In the genomic region with DNA sequence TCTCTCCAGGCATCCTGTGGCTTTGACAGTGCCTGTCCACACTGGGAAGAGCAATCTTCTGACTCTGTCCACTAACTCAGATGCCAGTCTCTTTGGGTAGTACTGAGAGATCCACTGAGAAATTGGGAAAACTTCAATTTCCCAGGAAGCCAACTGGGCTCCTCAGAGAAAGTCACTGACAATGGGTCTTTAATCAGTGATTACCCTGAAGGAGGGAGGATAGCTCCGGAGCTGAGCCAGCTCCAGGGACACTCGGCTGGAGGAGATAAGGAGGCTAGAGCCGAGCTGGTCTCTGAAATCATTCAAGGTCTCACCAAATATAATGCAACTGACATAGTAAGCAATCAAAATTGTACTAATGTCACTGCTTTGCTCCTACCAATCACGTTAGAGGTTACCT, we compare ENCODE assay signal across 20 mouse cellular contexts. TPM values are rescaled to one million over a fixed set of nuclear protein-coding genes. Genes with fewer than 3 reads are reported as not detected.
DNase-seq lines count a peak whose midpoint lies in the region; ATAC-seq lines count a peak whose summit lies in the region.
"Had no signal": no experiment of that assay in that cellular context is flagged by ENCODE, and none has a peak within 500 bp of the region (broad histone marks: within the 10 kb centered on the region; RNA-seq: fewer than 3 reads in every experiment).

No protein-coding gene starts in this region.

- 74% methylated on average over 4 of the region's 4 CpGs for WGBS in intestine, embryonic 14.5 days
- WGBS in intestine, embryonic 16.5 days = 74% methylated on average over 4 of the region's 4 CpGs

- no peak overlapping the region for H3K4me2 ChIP-seq in intestine, embryonic 14.5 days (ENCODE audit: low read length)
- H3K4me2 ChIP-seq in intestine, embryonic 16.5 days (ENCODE audit: low read depth, low read length) = no peak overlapping the region

- H3K9ac ChIP-seq in intestine, embryonic 14.5 days (ENCODE audit: low read length) = no peak overlapping the region
- no peak overlapping the region for H3K9ac ChIP-seq in intestine, embryonic 16.5 days (ENCODE audit: low read depth, low read length)

- H3K27ac ChIP-seq in intestine, embryonic 14.5 days (ENCODE audit: low read depth) = no peak overlapping the region
- H3K27ac ChIP-seq in intestine, embryonic 16.5 days (ENCODE audit: low read length) = no peak overlapping the region

- no peak overlapping the region for H3K4me3 ChIP-seq in intestine, embryonic 14.5 days (ENCODE audit: low read depth, low read length)
- no peak overlapping the region for H3K4me3 ChIP-seq in intestine, embryonic 16.5 days (ENCODE audit: low read length)

- H3K27me3 ChIP-seq in intestine, embryonic 14.5 days (replicated peaks; ENCODE audit: control insufficient read depth, insufficient read depth, low read length) = no peaks in the 10 kb centered on the region
- H3K27me3 ChIP-seq in intestine, embryonic 16.5 days (replicated peaks; ENCODE audit: control insufficient read depth, insufficient read depth, low read length) = no peaks in the 10 kb centered on the region
- H3K27me3 ChIP-seq: CH12.LX, Patski had no signal

- H3K9me3 ChIP-seq in intestine, embryonic 14.5 days (ENCODE audit: control insufficient read depth, low read length) = no peaks in the 10 kb centered on the region
- no peaks in the 10 kb centered on the region for H3K9me3 ChIP-seq in intestine, embryonic 16.5 days (ENCODE audit: control insufficient read depth, low read length)
- H3K9me3 ChIP-seq: G1E had no signal

- no peaks in the 10 kb centered on the region for H3K36me3 ChIP-seq in intestine, embryonic 14.5 days (ENCODE audit: control insufficient read depth, insufficient read depth, low read length)
- H3K36me3 ChIP-seq in intestine, embryonic 16.5 days (ENCODE audit: control insufficient read depth, insufficient read depth, low read length) = no peaks in the 10 kb centered on the region
- H3K36me3 ChIP-seq: G1E had no signal

- DNase-seq in intestine, embryonic 14.5 days (ENCODE audit: low spot score) = peak; percentile 15
- peak; percentile 51 for DNase-seq in ovary, adult 18-20 months (ENCODE audit: low spot score)
- no peak for DNase-seq in ovary, postnatal 14 days (ENCODE audit: low spot score)
- DNase-seq: adrenal gland, adult 2 months; adrenal gland, adult 8-10 months; adrenal gland, postnatal 10 days; adrenal gland, postnatal 14 days; adrenal gland, postnatal 25 days; B cell, adult 2 months; cerebellum, adult 11 months; cerebellum, adult 11-12 months; cerebellum, adult 18-20 months had no signal

- H3K4me1 ChIP-seq in intestine, embryonic 14.5 days (replicated peaks; ENCODE audit: control insufficient read depth, insufficient read depth, low read length) = no peaks in the 10 kb centered on the region
- no peaks in the 10 kb centered on the region for H3K4me1 ChIP-seq in intestine, embryonic 16.5 days (ENCODE audit: control insufficient read depth, insufficient read depth, low read length)

- ATAC-seq in intestine, embryonic 14.5 days (replicated peaks; ENCODE audit: low FRiP score, low TSS enrichment, low read depth) = no peak
- no peak for ATAC-seq in intestine, embryonic 16.5 days
- ATAC-seq: activated CD4-positive, CD25-positive, alpha-beta regulatory T cell, adult 4 months; CD4-positive, CD25-positive, alpha-beta regulatory T cell, adult 4 months; Patski had no signal

RNA-seq across cellular contexts. Expression of a gene that starts 28.0 kb away (rescaled TPM):
- polyA plus RNA-seq in intestine, embryonic 14.5 days (2014; fragmentation: Nextera tagmentation; extraction: Ambion mirVana) = 0.24 TPM in 1 of 2 replicates, not detected in the other
- 0.11 and 1.4 TPM in 2 replicates for polyA plus RNA-seq in intestine, embryonic 16.5 days (2015; fragmentation: Nextera tagmentation; extraction: Ambion mirVana)
- polyA plus RNA-seq: C2C12, G1E, Patski had no signal

RNA-seq across cellular contexts. Expression of a gene that starts 46.4 kb away (rescaled TPM):
- not detected in 2 replicates for polyA plus RNA-seq in intestine, embryonic 14.5 days (2014; fragmentation: Nextera tagmentation; extraction: Ambion mirVana)
- polyA plus RNA-seq in intestine, embryonic 16.5 days (2015; fragmentation: Nextera tagmentation; extraction: Ambion mirVana) = not detected in 2 replicates
- polyA plus RNA-seq: activated CD4-positive, CD25-positive, alpha-beta regulatory T cell, adult 4 months; brain, embryonic 14.5 days; C2C12; CD4-positive, CD25-positive, alpha-beta regulatory T cell, adult 4 months; G1E; Patski had no signal

RNA-seq across cellular contexts. Expression of a gene that starts 47.9 kb away (rescaled TPM):
- 8.2 and 8.3 TPM in 2 replicates for polyA plus RNA-seq in intestine, embryonic 14.5 days (2014; fragmentation: Nextera tagmentation; extraction: Ambion mirVana)
- polyA plus RNA-seq in intestine, embryonic 16.5 days (2015; fragmentation: Nextera tagmentation; extraction: Ambion mirVana) = 3.4 and 3.9 TPM in 2 replicates

RNA-seq across cellular contexts. Expression of a gene that starts 58.7 kb away (rescaled TPM):
- not detected in 2 replicates for polyA plus RNA-seq in intestine, embryonic 14.5 days (2014; fragmentation: Nextera tagmentation; extraction: Ambion mirVana)
- polyA plus RNA-seq in intestine, embryonic 16.5 days (2015; fragmentation: Nextera tagmentation; extraction: Ambion mirVana) = not detected in 2 replicates
- polyA plus RNA-seq: activated CD4-positive, CD25-positive, alpha-beta regulatory T cell, adult 4 months; brain, embryonic 14.5 days; C2C12; CD4-positive, CD25-positive, alpha-beta regulatory T cell, adult 4 months; G1E; Patski had no signal
